8 mouse cellular contexts compared by ENCODE assay signal in genomic region chr8:129233664-129234026, GRCm38 (mm10). TPM values are rescaled to one million over a fixed set of nuclear protein-coding genes. Genes with fewer than 3 reads are reported as not detected.
A peak's percentile ranks its signal among the peaks of the same experiment; 100 is the strongest.
DNase-seq lines count a peak whose midpoint lies in the region; ATAC-seq lines count a peak whose summit lies in the region.

No protein-coding gene starts in this region.

- H3K4me3 ChIP-seq in kidney, embryonic 15.5 days (replicated peaks): peak overlapping the region; percentile 72
- peak overlapping the region; percentile 99 for H3K4me3 ChIP-seq in brown adipose tissue, adult 24 weeks (ENCODE audit: insufficient read depth, low read depth, low read length)
- peak overlapping the region; percentile 64 for H3K4me3 ChIP-seq in hindbrain, embryonic 14.5 days (replicated peaks; ENCODE audit: low read length)
- peak overlapping the region; percentile 85 for H3K4me3 ChIP-seq in midbrain, embryonic 15.5 days

- DNase-seq in kidney, postnatal 36 days: no peak
- DNase-seq in hindbrain, embryonic 14.5 days (ENCODE audit: low spot score): no peak
- DNase-seq in gastrocnemius, postnatal 14 days: no peak
- no peak for DNase-seq in adrenal gland, adult 8-10 months
- no peak for DNase-seq in adrenal gland, adult (ENCODE audit: inconsistent age in 2 of 2, low spot score in 1 of 2)

- peak overlapping the region; percentile 64 for H3K9ac ChIP-seq in kidney, embryonic 15.5 days
- peak overlapping the region; percentile 75 for H3K9ac ChIP-seq in hindbrain, embryonic 14.5 days
- H3K9ac ChIP-seq in midbrain, embryonic 15.5 days: peak overlapping the region; percentile 71

- WGBS in kidney, embryonic 15.5 days: 2% methylated on average over 9 of the region's 9 CpGs
- WGBS in hindbrain, embryonic 14.5 days: 1% methylated on average over 9 of the region's 9 CpGs
- under 1% methylated on average over 9 of the region's 9 CpGs for WGBS in midbrain, embryonic 15.5 days

- H3K36me3 ChIP-seq in kidney, embryonic 15.5 days: no peaks in the 10 kb centered on the region
- no peaks in the 10 kb centered on the region for H3K36me3 ChIP-seq in hindbrain, embryonic 14.5 days (replicated peaks; ENCODE audit: control insufficient read depth, insufficient read depth)
- no peaks in the 10 kb centered on the region for H3K36me3 ChIP-seq in midbrain, embryonic 15.5 days (replicated peaks)

- peaks cover 11% of the 10 kb centered on the region for H3K4me1 ChIP-seq in kidney, embryonic 15.5 days
- peaks cover 3% of the 10 kb centered on the region; the same call in 1 of the 2 replicates for H3K4me1 ChIP-seq in brown adipose tissue, adult 24 weeks (ENCODE audit: control insufficient read depth, insufficient read depth, insufficient read length, low read length)
- peaks cover 13% of the 10 kb centered on the region for H3K4me1 ChIP-seq in hindbrain, embryonic 14.5 days (replicated peaks; ENCODE audit: control insufficient read depth, insufficient read depth, low read length)
- H3K4me1 ChIP-seq in midbrain, embryonic 15.5 days: peaks cover 13% of the 10 kb centered on the region

- H3K4me2 ChIP-seq in kidney, embryonic 15.5 days: peak overlapping the region; percentile 66
- H3K4me2 ChIP-seq in hindbrain, embryonic 14.5 days (replicated peaks): peak overlapping the region; percentile 73
- H3K4me2 ChIP-seq in midbrain, embryonic 15.5 days: peak overlapping the region; percentile 67

- no peak for ATAC-seq in kidney, embryonic 15.5 days (replicated peaks; ENCODE audit: low FRiP score)
- ATAC-seq in hindbrain, embryonic 14.5 days (ENCODE audit: low FRiP score): no peak
- ATAC-seq in midbrain, embryonic 15.5 days (replicated peaks): no peak

- no peaks in the 10 kb centered on the region for H3K27me3 ChIP-seq in kidney, embryonic 15.5 days
- no peaks in the 10 kb centered on the region for H3K27me3 ChIP-seq in hindbrain, embryonic 14.5 days (ENCODE audit: control insufficient read depth, insufficient read depth, low read length)
- no peaks in the 10 kb centered on the region for H3K27me3 ChIP-seq in midbrain, embryonic 15.5 days (replicated peaks)

- intact Hi-C loops in gastrocnemius, postnatal 14 days (cut with DNase I; ENCODE audit: low total_unique reads): no loop called here

- H3K27ac ChIP-seq in kidney, embryonic 15.5 days: peak overlapping the region; percentile 99
- H3K27ac ChIP-seq in brown adipose tissue, adult 24 weeks (replicated peaks; ENCODE audit: low read depth, low read length): peak overlapping the region; percentile 68
- peak overlapping the region; percentile 84 for H3K27ac ChIP-seq in hindbrain, embryonic 14.5 days
- peak overlapping the region; percentile 91 for H3K27ac ChIP-seq in midbrain, embryonic 15.5 days

- H3K9me3 ChIP-seq in kidney, embryonic 15.5 days (replicated peaks): no peaks in the 10 kb centered on the region
- H3K9me3 ChIP-seq in hindbrain, embryonic 14.5 days (ENCODE audit: control insufficient read depth, low read length): no peaks in the 10 kb centered on the region
- H3K9me3 ChIP-seq in midbrain, embryonic 15.5 days: no peaks in the 10 kb centered on the region

RNA-seq across cellular contexts. Expression of gene 2610044O15Rik8, which starts 0.6 kb away (rescaled TPM):
- polyA plus RNA-seq in kidney, embryonic 15.5 days (2015; fragmentation: Nextera tagmentation; extraction: Ambion mirVana): 22.7 and 25.4 TPM in 2 replicates
- polyA plus RNA-seq in brown adipose tissue, adult 24 weeks (2012; ENCODE audit: insufficient read depth, insufficient read length, missing spikeins): 9.6 and 15.8 TPM in 2 replicates
- polyA plus RNA-seq in hindbrain, embryonic 14.5 days (2014; fragmentation: Nextera tagmentation; extraction: Ambion mirVana): 28.4 and 28.8 TPM in 2 replicates
- polyA plus RNA-seq in midbrain, embryonic 15.5 days (2015; fragmentation: Nextera tagmentation; extraction: Ambion mirVana): 26.0 and 30.7 TPM in 2 replicates
- 10 to 100 TPM; 12.9 to 13.7 TPM for total RNA-seq in gastrocnemius, postnatal 14 days (2021)
- total RNA-seq in adrenal gland, adult 8-10 months (2022): 10 to 100 TPM; 12.7 to 18.7 (median 15.9) TPM
